Mouse (Mus musculus): ENCODE results near the gene Fam166b. TPM values are rescaled to one million over a fixed set of nuclear protein-coding genes. Genes with fewer than 3 reads are reported as not detected.
A peak's percentile ranks its signal among the peaks of the same experiment; 100 is the strongest.

Gene Fam166b
- total RNA-seq (2012; rRNA removed): not detected in 2 replicates
- not detected in 2 replicates for total RNA-seq (2014; rRNA removed)
- not detected in 2 replicates for polyA plus RNA-seq (2012; ENCODE audit: insufficient read length, low read depth)

DNA sequence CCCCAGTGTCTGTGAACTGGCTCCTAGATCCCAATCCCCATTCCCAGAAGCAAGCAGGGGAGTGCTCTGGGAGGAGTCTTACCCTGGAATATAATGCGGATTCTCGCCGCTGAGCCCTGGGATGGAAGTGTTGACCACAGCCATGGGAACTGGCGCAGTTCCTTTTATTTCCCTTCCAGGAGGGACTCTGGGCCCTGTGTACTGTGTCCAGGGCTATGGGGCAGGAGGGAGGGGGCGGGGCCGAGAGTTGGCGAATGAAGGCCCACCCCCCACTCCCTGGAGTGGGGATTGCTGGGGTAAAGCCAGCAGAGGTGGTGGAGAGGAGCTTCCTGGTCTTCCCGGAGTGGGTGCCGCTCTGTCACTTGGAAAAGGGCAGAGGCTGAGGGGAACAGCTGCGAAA lies at the start of gene Fam166b:
Gene Fam166b, minus strand, starts transcription at position 189 of the 400 bp plus-strand sequence.
- dilution Hi-C loops (cut with MboI; ENCODE audit: extremely low pct_ligation_motif_present, extremely low pct_unique_long_range_greater_than_20kb, low sequenced_read_pairs) (no loop called here), in situ Hi-C loops (cut with MboI; ENCODE audit: low pct_ligation_motif_present, low pct_unique_long_range_greater_than_20kb, low sequenced_read_pairs) (no loop called here)
- Histone ChIP-seq H3K9me3 (replicated peaks; ENCODE audit: low read length) (no peaks in the 10 kb centered on the region), H3K27ac (ENCODE audit: insufficient read depth, low read depth) (no peak within 1 kb of the TSS), H3K4me1 (ENCODE audit: control insufficient read depth in 1 of 2, insufficient read depth in 2 of 2) (peaks cover 0 to 30% of the 10 kb centered on the region in 2 experiments; a peak in 2 of 4 replicates), H3K9ac (ENCODE audit: insufficient read depth, low read depth) (no peak within 1 kb of the TSS), H3K27me3 (replicated peaks) (peaks cover 63% of the 10 kb centered on the region), H3K4me2 (ENCODE audit: insufficient read depth, low read depth, poor library complexity, severe bottlenecking) (no peak within 1 kb of the TSS), H3K4me3 (replicated peaks in 1 of 3; ENCODE audit: low read depth in 2 of 3, low read length in 2 of 3, poor library complexity in 1 of 3) (no peak within 1 kb of the TSS), H3K36me3 (replicated peaks in 1 of 2; ENCODE audit: control insufficient read depth in 1 of 2, insufficient read depth in 1 of 2, low read length in 1 of 2) (no peaks in the 10 kb centered on the region), H3K79me2 (replicated peaks; ENCODE audit: control insufficient read depth, extremely low read depth, insufficient read depth, poor library complexity, severe bottlenecking) (no peaks in the 10 kb centered on the region)
- TF ChIP-seq CHD2 (IDR thresholded peaks at IDR 0.05; ENCODE audit: low read length): no peak
- no peak for TF ChIP-seq USF2 (conservative IDR thresholded peaks at IDR 0.05; ENCODE audit: low read depth, low read length)
- TF ChIP-seq KAT2A (IDR thresholded peaks at IDR 0.05; ENCODE audit: insufficient replicate concordance, low read length): no peak
- TF ChIP-seq POLR2AphosphoS2 (IDR thresholded peaks at IDR 0.05; ENCODE audit: low read depth, low read length): no peak
- TF ChIP-seq TCF12 (IDR thresholded peaks at IDR 0.05; ENCODE audit: low read depth, low read length): no peak
- no peak for TF ChIP-seq POLR2A (IDR thresholded peaks at IDR 0.05; ENCODE audit: low read depth, low read length)
- TF ChIP-seq RAD21 (IDR thresholded peaks at IDR 0.05; ENCODE audit: low read depth, low read length): no peak
- no peak for TF ChIP-seq ZC3H11A (IDR thresholded peaks at IDR 0.05; ENCODE audit: low read depth, low read length)
- TF ChIP-seq NRF1 (IDR thresholded peaks at IDR 0.05; ENCODE audit: low read depth, low read length): no peak
- no peak for TF ChIP-seq GABPA (IDR thresholded peaks at IDR 0.05; ENCODE audit: insufficient replicate concordance, low read depth, low read length)
- TF ChIP-seq ETS1 (conservative IDR thresholded peaks at IDR 0.05; ENCODE audit: low read depth, low read length): no peak
- TF ChIP-seq HCFC1 (IDR thresholded peaks at IDR 0.05; ENCODE audit: low read depth, low read length): no peak
- TF ChIP-seq JUN (IDR thresholded peaks at IDR 0.05; ENCODE audit: insufficient read depth, low read depth, low read length): no peak
- TF ChIP-seq ZNF384 (IDR thresholded peaks at IDR 0.05; ENCODE audit: low read depth, low read length): no peak
- no peak for TF ChIP-seq CHD1 (IDR thresholded peaks at IDR 0.05; ENCODE audit: low read depth, low read length)
- TF ChIP-seq MAFK (IDR thresholded peaks at IDR 0.05; ENCODE audit: insufficient replicate concordance, low read length): no peak
- TF ChIP-seq TBP (conservative IDR thresholded peaks at IDR 0.05; ENCODE audit: low read depth, low read length): no peak
- TF ChIP-seq E2F4 (IDR thresholded peaks at IDR 0.05; ENCODE audit: insufficient replicate concordance, low read depth, low read length): no peak
- TF ChIP-seq ZMIZ1 (IDR thresholded peaks at IDR 0.05; ENCODE audit: low read depth, low read length): no peak
- no peak for DNase-seq (ENCODE audit: extremely low read depth)

GRCm38 (mm10) chr4:43478534-43478858 lies 49.6 kb upstream of the Fam166b start:
- TF ChIP-seq NELFE (IDR thresholded peaks at IDR 0.05; ENCODE audit: low read depth, low read length) (no peak), MYC (IDR thresholded peaks at IDR 0.05; ENCODE audit: low read depth, low read length) (no peak), SIN3A (IDR thresholded peaks at IDR 0.05; ENCODE audit: low read length) (peak; percentile 2)
- H3K27ac ChIP-seq (ENCODE audit: insufficient read depth, low read depth): peak overlapping the region; percentile 63
- H3K9ac ChIP-seq (ENCODE audit: insufficient read depth, low read depth): peak overlapping the region; percentile 26
- H3K36me3 ChIP-seq (replicated peaks in 1 of 2; ENCODE audit: control insufficient read depth in 1 of 2, insufficient read depth in 1 of 2, low read length in 1 of 2): no peaks in the 10 kb centered on the region
- H3K27me3 ChIP-seq (replicated peaks): no peaks in the 10 kb centered on the region
- H3K4me2 ChIP-seq (ENCODE audit: insufficient read depth, low read depth, poor library complexity, severe bottlenecking): peak overlapping the region; percentile 84
- dilution Hi-C loops (cut with MboI; ENCODE audit: extremely low pct_ligation_motif_present, extremely low pct_unique_long_range_greater_than_20kb, low sequenced_read_pairs) (no loop called here), in situ Hi-C loops (cut with MboI; ENCODE audit: low pct_ligation_motif_present, low pct_unique_long_range_greater_than_20kb, low sequenced_read_pairs) (no loop called here)
- H3K9me3 ChIP-seq (replicated peaks; ENCODE audit: low read length): no peaks in the 10 kb centered on the region
- DNase-seq (ENCODE audit: extremely low read depth): no peak
- H3K4me1 ChIP-seq (ENCODE audit: control insufficient read depth in 1 of 2, insufficient read depth in 2 of 2): peaks cover 19 to 56% of the 10 kb centered on the region in 2 experiments
- peak overlapping the region; percentile 44 to 58 (median 53) for H3K4me3 ChIP-seq (replicated peaks in 1 of 3; ENCODE audit: low read depth in 2 of 3, low read length in 2 of 3, poor library complexity in 1 of 3)
- no peaks in the 10 kb centered on the region for H3K79me2 ChIP-seq (replicated peaks; ENCODE audit: control insufficient read depth, extremely low read depth, insufficient read depth, poor library complexity, severe bottlenecking)
